Mouse (Mus musculus): ENCODE results near the gene Tjp1.

Gene Tjp1

GRCm38 (mm10) chr7:65486259-65486681 lies 41.3 kb downstream of the Tjp1 start:
- no peak for DNase-seq (ENCODE audit: low spot score)

DNA sequence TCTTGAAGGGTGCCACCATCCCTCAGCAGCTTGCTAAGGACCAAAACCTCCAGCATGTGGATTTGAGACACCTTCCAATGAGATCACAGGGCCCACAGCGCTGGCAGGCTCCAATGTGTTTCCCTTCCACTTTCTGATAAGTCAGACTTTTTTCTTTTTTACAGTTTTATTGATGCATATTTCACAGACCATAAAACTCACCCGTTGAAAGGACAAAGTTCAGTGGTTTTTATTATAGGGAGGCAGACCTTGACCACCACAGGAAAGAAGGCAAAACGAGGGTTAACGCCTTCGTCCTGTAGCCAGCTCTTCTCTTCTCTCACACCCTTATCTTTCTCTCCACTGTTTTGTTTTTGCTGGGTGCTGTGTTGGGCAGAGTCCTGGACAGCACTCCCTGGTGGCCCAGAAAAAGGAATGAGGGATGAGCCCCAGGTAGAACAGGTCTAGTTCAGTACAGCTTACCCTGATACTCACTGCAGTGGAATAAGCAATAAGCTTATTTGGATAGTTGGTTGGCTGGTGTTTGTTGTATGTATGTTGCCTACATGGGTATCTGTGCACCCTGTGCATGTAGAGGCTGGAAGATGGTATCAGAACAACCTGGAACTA lies 43.3 kb downstream of the Tjp1 start:
- DNase-seq (ENCODE audit: low spot score), result no peak

- no peak for DNase-seq (ENCODE audit: low spot score)
Measured at GRCm38 (mm10) chr7:65482216-65482615, 45.4 kb downstream of the Tjp1 start.

DNA sequence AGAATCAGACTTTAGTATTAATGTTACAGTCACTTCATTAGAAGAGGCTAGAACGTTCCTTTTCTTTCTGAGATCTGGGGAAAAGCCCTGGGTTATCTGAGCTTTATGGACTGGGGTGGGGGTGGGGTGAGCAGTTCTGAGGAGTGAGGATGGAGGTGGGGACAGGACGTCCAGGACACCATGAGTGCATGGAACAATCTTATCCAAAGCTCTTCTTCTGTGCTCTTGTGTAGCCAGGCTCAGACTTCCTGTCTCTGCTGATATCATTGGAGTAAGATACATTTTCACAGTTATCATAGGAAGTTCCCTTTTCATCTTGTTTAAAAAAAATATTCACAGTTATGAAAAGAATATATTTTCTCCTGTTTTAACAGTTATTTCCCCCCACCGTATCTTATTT lies 55.5 kb downstream of the Tjp1 start:
- DNase-seq (ENCODE audit: low spot score), result no peak

DNA sequence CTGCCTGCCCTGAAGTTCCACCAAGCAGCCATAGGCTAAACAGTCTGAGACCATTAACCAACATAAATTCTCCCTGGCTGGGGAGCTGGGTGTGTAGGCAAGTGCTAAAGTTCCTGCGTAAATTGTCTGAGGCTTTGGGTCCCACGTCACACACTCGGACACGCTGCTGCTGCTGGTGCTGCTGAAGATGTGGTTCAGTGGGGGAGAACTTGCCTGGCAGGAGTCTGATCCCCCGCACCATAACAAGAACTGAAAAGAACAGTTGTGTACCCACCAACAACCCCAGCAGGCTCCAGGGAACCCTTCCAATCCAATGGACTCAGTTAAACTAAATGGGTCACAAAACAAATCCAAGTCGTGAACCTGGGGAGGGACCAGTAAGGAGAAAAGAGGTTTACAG lies 56.2 kb downstream of the Tjp1 start:
- no peak for DNase-seq (ENCODE audit: low spot score)

- DNase-seq (ENCODE audit: low spot score), result no peak
Measured at GRCm38 (mm10) chr7:65470214-65470613, 57.4 kb downstream of the Tjp1 start.

DNA sequence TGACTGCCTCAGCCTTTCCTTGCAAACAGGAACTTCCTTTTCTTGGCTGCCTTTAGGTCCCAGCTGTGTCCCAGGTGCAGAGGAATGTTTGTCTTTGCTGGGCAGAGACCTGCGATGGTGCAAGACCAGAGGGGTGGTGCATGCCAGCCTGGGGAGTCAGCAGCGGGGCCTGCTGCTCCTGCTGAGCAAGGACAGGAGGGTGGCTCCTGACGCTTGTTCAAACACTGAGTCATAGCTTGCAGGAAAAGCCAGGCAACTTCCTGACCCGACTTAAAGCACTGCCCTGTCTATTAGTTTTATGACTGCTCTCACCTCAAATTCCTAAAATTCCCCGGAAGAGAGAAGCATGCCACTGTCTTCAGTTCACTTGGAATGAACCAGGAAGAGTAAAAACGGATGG lies 57.9 kb downstream of the Tjp1 start:
- no peak for DNase-seq (ENCODE audit: low spot score)

- DNase-seq (ENCODE audit: low spot score), result no peak
Measured at GRCm38 (mm10) chr7:65468191-65468590, 59.4 kb downstream of the Tjp1 start.

DNA sequence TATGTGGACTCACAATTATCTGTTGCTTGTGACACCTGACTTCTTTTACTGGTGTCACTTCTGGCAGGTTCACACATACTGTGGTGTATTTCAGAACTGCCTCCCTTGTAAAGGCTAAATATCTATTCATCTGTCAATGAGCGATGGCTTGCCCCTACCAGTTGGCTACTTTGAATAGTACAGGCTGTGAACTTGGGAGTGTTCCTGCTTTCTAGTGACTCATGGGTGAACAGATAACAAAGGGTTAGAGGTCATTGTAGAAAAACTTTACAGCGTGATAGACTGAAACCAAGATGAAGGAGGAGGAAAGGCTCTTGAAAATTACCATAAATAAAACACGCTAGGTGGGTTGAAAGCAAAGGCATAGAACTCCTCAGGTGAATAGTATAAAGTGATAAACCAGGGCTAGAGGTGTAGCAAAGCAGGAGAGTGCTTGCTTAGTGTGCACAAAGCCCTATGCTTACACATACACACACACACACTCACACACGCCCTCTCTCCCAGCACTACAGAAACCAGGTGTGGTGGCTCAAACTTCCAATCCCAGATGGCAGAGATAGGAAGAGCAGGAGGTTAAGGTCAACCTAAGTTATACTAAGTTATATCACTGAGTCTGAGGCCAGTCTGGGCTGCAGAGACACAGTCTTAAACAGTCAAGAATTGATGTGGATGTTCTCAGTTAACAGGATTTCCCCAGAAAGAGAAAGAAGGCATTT lies 60.1 kb downstream of the Tjp1 start:
- DNase-seq (ENCODE audit: low spot score), result no peak

- DNase-seq (ENCODE audit: low spot score), result no peak
Measured at GRCm38 (mm10) chr7:65466137-65466536, 61.4 kb downstream of the Tjp1 start.

DNA sequence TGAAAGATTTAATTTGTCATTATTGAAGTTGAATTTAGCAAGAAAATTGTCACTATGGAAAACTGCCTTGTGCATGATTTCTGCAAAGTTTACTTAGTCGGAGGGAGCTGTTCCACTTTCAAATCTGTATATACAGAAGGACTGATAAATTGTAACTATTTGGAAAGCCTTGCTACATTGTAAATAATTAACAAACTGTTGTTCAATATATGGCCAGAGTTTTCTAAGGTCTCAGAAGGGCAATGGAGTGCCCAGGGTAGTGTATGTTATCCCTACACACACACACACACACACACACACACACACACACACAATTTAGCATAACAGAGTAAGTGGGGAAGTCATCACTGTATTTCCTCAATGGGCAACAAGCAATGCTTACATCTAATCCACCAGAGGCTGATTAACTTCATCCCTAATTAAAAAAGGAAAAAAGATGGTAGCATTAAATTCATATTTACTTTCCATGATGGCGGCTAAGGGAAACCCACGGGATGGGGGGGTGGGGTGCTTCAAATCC lies 63.0 kb downstream of the Tjp1 start:
- DNase-seq (ENCODE audit: low spot score), result no peak

- no peak for DNase-seq (ENCODE audit: low spot score)
Measured at GRCm38 (mm10) chr7:65463438-65463837, 64.1 kb downstream of the Tjp1 start.

DNA sequence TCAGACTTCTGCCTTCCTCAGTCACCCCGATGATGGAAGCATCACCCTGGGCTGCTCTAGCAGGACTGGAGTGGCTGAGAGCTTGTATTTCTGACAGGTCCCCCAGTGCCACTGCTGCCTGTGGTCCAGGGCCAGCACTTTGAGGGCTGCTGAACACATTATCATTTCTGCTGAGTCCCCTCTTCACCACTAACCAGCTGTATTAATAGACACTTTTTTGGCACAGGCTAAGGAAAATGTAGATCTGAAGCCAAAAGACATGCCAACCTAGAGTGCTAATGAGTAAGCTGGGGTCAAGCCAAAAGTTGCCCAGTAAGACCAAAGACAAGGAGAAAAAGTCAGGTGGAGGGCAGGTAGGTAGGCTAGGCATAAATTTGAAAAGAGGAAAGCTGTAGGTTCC lies 66.2 kb downstream of the Tjp1 start:
- DNase-seq (ENCODE audit: low spot score), result no peak

DNA sequence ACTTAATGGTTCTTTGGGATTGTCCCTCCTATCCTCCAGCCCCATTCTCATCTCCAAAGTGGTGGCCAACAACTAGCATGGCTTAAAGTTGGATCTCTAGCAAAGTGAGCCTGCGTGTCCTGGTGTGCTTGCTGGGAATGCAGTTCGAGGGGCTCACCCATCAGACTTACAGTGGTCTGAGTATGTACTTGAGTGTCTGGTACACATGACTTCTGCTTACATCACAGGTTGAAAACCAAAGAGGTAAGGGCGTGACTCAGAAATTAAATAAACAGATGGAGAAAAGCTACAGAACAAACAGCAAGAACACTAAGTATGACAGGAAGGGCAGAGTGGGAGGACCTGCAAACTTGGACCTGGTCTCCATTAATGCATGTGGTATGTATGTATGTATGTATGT lies 67.4 kb downstream of the Tjp1 start:
- no peak for DNase-seq (ENCODE audit: low spot score)

GRCm38 (mm10) chr7:65456031-65456430 lies 71.5 kb downstream of the Tjp1 start:
- no peak for DNase-seq (ENCODE audit: low spot score)

GRCm38 (mm10) chr7:65455208-65455607 lies 72.4 kb downstream of the Tjp1 start:
- no peak for DNase-seq (ENCODE audit: low spot score)

GRCm38 (mm10) chr7:65454269-65454668 lies 73.3 kb downstream of the Tjp1 start:
- DNase-seq (ENCODE audit: low spot score), result no peak

GRCm38 (mm10) chr7:65452246-65452645 lies 75.3 kb downstream of the Tjp1 start:
- no peak for DNase-seq (ENCODE audit: low spot score)

DNA sequence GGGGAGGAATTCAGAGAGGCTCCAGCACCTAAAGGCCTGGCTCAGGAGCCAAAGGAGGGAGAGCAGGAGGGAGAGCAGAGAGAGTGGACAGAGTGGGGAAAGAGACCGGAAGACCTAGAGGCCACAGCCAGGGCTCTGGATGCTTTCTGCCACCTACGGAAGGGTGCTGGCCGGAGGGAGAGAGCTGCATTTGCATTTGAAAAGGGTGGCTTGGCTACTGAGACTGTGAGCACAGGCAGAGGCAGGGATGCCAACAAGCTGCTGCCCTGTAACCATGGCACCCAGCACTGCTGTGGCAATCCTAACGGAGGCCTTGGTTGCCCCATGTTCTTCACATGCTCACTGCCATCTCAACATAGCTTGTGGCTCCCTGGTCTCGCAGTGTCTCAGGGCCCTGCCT lies 77.4 kb downstream of the Tjp1 start:
- no peak for DNase-seq (ENCODE audit: low spot score)

DNA sequence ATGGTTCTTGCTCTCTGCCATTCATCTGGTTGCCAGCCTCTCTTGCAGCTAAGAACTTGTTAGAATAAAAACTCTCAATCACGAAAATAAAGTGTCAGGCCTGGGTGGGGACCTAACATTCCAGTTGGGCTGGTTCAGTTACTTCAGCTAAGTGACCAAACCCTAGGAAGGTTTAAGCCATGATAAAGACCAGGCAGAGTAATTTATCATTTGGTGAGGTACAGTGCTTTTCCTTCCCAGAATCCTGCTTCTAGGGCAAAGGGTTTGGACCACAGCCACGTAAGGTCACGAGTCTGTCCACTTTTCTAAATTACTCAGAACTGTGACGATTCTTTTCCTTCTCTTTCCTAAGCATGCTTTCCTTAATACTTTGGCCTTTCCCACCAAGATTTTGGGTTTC lies 86.1 kb downstream of the Tjp1 start:
- no peak for DNase-seq (ENCODE audit: low spot score)

DNA sequence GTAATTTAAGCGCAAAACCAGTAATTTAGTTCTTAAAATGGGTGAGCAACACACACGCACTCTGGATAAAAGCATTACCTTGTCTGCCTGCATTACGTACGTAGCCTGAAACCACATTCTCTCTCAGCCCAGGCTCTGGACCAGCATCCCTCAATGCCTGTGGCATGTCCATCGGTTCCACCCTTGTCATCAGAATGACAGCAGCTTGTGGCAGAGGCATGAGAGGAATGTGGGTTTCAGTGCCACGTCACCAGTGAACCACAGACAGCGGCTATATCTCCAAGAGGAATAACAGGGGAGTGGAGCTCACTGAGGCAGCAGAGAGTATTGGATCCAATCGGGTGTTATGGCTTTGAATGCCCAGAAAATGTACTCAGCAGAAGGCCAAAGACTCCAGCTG lies 88.1 kb downstream of the Tjp1 start:
- DNase-seq (ENCODE audit: low spot score), result no peak

DNA sequence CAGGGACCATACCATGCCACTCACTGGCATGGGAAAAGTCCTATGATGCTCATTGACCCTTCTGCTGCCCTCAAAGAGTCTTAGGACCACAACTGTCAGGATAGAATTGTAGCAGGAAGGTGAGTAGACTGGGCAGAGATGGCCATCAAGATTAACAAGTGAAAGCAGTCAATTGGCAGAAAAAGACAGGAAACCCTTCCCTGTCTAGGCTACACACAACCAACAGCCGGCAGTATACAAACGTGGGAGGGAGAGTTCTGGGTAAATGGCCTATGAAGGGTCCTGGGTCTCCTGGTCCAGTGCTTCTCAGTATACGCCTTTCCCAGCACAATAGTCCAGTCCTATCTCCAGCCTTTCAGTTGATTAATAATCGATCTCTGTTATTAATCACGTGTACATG lies 89.4 kb downstream of the Tjp1 start:
- DNase-seq (ENCODE audit: low spot score), result no peak

DNA sequence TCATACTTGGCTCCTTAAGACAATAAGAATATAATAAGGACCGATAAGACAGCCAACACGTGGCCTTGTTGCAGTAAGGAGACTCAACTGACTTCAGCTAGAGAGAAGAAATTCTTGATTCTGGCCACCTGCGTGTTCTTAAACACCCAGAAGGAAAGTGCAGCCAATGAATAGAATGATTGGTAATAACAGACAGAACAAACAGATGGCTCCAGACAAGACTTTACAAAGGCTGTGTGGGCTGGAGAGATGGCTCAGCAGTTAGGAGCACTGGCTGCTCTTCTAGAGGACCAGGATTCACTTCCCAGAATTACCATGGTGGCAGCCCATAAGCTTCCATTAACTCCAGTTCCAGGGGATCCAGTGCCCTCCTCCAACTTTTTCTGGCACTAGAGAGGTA lies 90.7 kb downstream of the Tjp1 start:
- no peak for DNase-seq (ENCODE audit: low spot score)

Data from urinary bladder, postnatal 10 days (tissue).